Mouse (Mus musculus) layer of hippocampus, adult 9-11 months (tissue): Measurements from ENCODE around the gene Cda.

Source experiments
- DNase-seq: peaks from one replicate; pipeline ENCODE4 v3.0.0; 2022

The Cda gene

GRCm38 (mm10) chr4:138367641-138368497, at the start of gene Cda:
Gene Cda (minus strand): TSS chr4:138367992.
- no peak for DNase-seq

- no peak for DNase-seq
These were observed 48.6 kb upstream of the Cda start for GRCm38 (mm10) chr4:138416414-138416813.

- peak; percentile 81 for DNase-seq
These were observed 48.2 kb upstream of the Cda start for GRCm38 (mm10) chr4:138415991-138416390.

GRCm38 (mm10) chr4:138414725-138415124, 46.9 kb upstream of the Cda start:
- DNase-seq: peak; percentile 66

GRCm38 (mm10) chr4:138411504-138412121, 43.8 kb upstream of the Cda start:
- DNase-seq: no peak

GRCm38 (mm10) chr4:138411011-138411410, 43.2 kb upstream of the Cda start:
- no peak for DNase-seq

- no peak for DNase-seq
These were observed 39.8 kb upstream of the Cda start for GRCm38 (mm10) chr4:138407479-138408194.

GRCm38 (mm10) chr4:138404806-138405205, 37.0 kb upstream of the Cda start:
- no peak for DNase-seq

GRCm38 (mm10) chr4:138396711-138397110, 28.9 kb upstream of the Cda start:
- DNase-seq: no peak

- peak; percentile 80 for DNase-seq
These were observed 28.3 kb upstream of the Cda start, which contains the start of gene Fam43b for GRCm38 (mm10) chr4:138395971-138396645. Gene Fam43b (minus strand): TSS chr4:138396528.

- peak; percentile 51 for DNase-seq
These were observed 27.5 kb upstream of the Cda start for GRCm38 (mm10) chr4:138395087-138395970.

- DNase-seq: peak; percentile 25
These were observed 25.9 kb upstream of the Cda start for GRCm38 (mm10) chr4:138393703-138394102.

- DNase-seq: no peak
These were observed 16.0 kb upstream of the Cda start for GRCm38 (mm10) chr4:138383789-138384188.

- no peak for DNase-seq
These were observed 14.7 kb upstream of the Cda start for GRCm38 (mm10) chr4:138382462-138382861.

- no peak for DNase-seq
These were observed 12.4 kb upstream of the Cda start for GRCm38 (mm10) chr4:138380132-138380689.

- DNase-seq: peak; percentile 70
These were observed 11.5 kb upstream of the Cda start for GRCm38 (mm10) chr4:138379091-138379840.

GRCm38 (mm10) chr4:138377526-138377925, 9.7 kb upstream of the Cda start:
- DNase-seq: peak; percentile 25

GRCm38 (mm10) chr4:138375117-138375516, 7.3 kb upstream of the Cda start:
- no peak for DNase-seq

- peak; percentile 35 for DNase-seq
These were observed 3.3 kb upstream of the Cda start for GRCm38 (mm10) chr4:138370996-138371516.

- DNase-seq: no peak
These were observed 887 bp upstream of the Cda start for GRCm38 (mm10) chr4:138368498-138369260.
